Mouse (Mus musculus) yolk sac, embryonic 10.5 days (tissue): ENCODE measurements around the gene Xbp1.

Source experiments
- DNase-seq: peaks from one replicate; pipeline ENCODE4 v3.0.0-alpha.2; 2017; ENCODE audit warnings: low spot score

Xbp1 gene

DNA sequence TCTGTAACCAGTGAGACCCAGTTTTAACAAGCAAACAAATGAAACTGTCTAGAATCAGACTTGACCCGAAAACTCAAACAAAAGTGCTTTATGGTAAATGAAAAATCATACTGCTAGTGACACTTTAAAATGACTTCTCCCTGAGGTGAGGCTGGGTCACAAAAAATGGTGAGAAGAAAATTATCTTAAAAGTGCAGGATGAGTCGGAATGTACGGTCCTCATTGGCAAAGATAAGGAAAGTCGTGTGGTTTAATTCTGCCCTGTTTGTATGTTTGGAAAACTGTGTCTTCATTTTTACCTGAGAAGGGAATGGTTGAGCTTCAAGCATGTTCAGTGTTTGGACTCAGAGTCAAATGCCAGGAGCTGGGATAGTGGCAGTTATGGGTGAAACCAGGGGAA is 51.4 kb downstream of the Xbp1 start:
- DNase-seq: no peak

DNA sequence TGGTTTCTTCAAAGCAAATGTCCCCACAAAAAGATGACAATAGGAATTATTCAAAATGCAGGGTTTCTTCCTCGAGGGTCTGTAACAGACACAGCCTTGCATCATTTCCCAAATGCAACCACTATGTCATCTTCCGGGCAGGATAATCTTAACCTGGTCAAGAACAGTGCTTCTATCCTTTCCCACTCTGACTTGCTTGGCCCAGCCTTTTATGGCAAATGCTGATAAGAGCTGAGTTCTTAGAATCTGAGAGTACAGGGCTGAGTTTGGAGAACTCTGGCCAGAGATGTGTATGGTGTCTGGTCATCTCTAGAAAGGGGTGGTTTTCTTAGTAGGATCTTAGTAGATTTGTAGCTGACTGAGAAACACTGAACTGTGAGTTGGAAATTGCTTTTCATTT is 53.4 kb downstream of the Xbp1 start:
- peak; percentile 14 for DNase-seq

DNA sequence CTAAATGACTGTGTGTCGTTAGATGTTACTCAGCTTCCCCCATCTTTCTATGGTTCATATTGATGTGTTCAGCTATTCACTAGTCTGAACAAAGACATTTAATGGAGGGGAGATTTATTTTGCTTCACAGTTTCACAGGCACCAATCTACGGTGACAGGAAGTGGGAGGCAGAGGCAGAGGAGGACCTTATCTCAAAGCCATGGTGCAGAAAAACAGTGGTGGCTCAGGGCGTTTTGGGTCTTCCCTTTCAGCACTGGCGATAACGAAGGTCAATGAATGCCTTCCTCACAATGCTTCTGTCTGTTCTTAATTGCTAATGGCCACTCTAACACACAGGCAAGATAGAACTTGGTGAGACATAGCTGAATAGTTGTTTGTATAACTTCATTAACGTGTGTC is 54.6 kb downstream of the Xbp1 start:
- DNase-seq: no peak
